Mouse (Mus musculus) heart, postnatal 0 days (tissue): Measurements from ENCODE around the gene Ccng1.

ENCODE experiments used
- CTCF ChIP-seq: IDR thresholded peaks from 2 replicates; pipeline ENCODE4 v1.5.1; 2016; ENCODE audit warnings: antibody characterized with exemption, control low read depth, low read depth
- EP300 ChIP-seq: IDR thresholded peaks from 2 replicates; pipeline ENCODE4 v1.6.1; 2016; ENCODE audit warnings: antibody characterized with exemption, low read depth

GRCm38 (mm10) chr11:40713858-40714257 lies 41.3 kb downstream of the Ccng1 start:
- TF ChIP-seq EP300, result no peak
- no peak for TF ChIP-seq CTCF
